Mouse (Mus musculus): ENCODE measurements around the gene Adamts14. TPM values are rescaled to one million over a fixed set of nuclear protein-coding genes. Genes with fewer than 3 reads are reported as not detected.

The Adamts14 gene
- polyA plus RNA-seq, 1 experiment from 2014 or later = 0.78 TPM

- Histone ChIP-seq H3K4me3 (replicated peaks) (no peak within 1 kb of the TSS), H3K36me3 (no peaks in the 10 kb centered on the region), H3K27me3 (replicated peaks) (no peaks in the 10 kb centered on the region), H3K4me1 (replicated peaks) (peaks cover 7% of the 10 kb centered on the region; the same call in 1 of the 2 replicates), H3K9ac (no peak within 1 kb of the TSS), H3K4me2 (replicated peaks) (no peak within 1 kb of the TSS), H3K9me3 (no peaks in the 10 kb centered on the region), H3K27ac (no peak within 1 kb of the TSS)
- 62% methylated on average over 3 of the region's 3 CpGs for WGBS
- no peak for ATAC-seq
Measured at GRCm38 (mm10) chr10:61171654-61172053, 101.6 kb downstream of the Adamts14 start, which contains the start of gene Tbata. Tbata (plus strand) TSS chr10:61171954.

GRCm38 (mm10) chr10:61168393-61168792, 104.8 kb downstream of the Adamts14 start:
- no peak overlapping the region for H3K4me3 ChIP-seq (replicated peaks)
- H3K4me2 ChIP-seq (replicated peaks) = no peak overlapping the region
- no peak for ATAC-seq
- H3K27me3 ChIP-seq (replicated peaks) = no peaks in the 10 kb centered on the region
- no peaks in the 10 kb centered on the region for H3K36me3 ChIP-seq
- H3K27ac ChIP-seq = no peak overlapping the region
- H3K9ac ChIP-seq = no peak overlapping the region
- H3K4me1 ChIP-seq (replicated peaks) = no peaks in the 10 kb centered on the region
- no peaks in the 10 kb centered on the region for H3K9me3 ChIP-seq
- 62% methylated on average over 2 of the region's 2 CpGs for WGBS

- Histone ChIP-seq H3K36me3 (no peaks in the 10 kb centered on the region), H3K27me3 (replicated peaks) (no peaks in the 10 kb centered on the region), H3K9me3 (no peaks in the 10 kb centered on the region), H3K4me1 (replicated peaks) (no peaks in the 10 kb centered on the region), H3K4me3 (replicated peaks) (no peak overlapping the region), H3K27ac (no peak overlapping the region), H3K4me2 (replicated peaks) (no peak overlapping the region), H3K9ac (no peak overlapping the region)
- WGBS = 40% methylated on average over 9 of the region's 9 CpGs
- no peak for ATAC-seq
Measured at GRCm38 (mm10) chr10:61167333-61168096, 105.7 kb downstream of the Adamts14 start.

- Histone ChIP-seq H3K4me1 (replicated peaks) (no peaks in the 10 kb centered on the region), H3K9me3 (no peaks in the 10 kb centered on the region), H3K27me3 (replicated peaks) (no peaks in the 10 kb centered on the region), H3K4me2 (replicated peaks) (no peak overlapping the region), H3K36me3 (no peaks in the 10 kb centered on the region), H3K27ac (no peak overlapping the region), H3K4me3 (replicated peaks) (no peak overlapping the region), H3K9ac (no peak overlapping the region)
- no peak for ATAC-seq
- WGBS = 70% methylated on average over 3 of the region's 3 CpGs
Measured at GRCm38 (mm10) chr10:61162366-61162765, 110.9 kb downstream of the Adamts14 start.

- WGBS = 83% methylated on average over 4 of the region's 4 CpGs
- H3K4me3 ChIP-seq (replicated peaks) = no peak overlapping the region
- ATAC-seq = no peak
Measured at GRCm38 (mm10) chr10:61160671-61161070, 112.6 kb downstream of the Adamts14 start.

GRCm38 (mm10) chr10:61160089-61160488, 113.1 kb downstream of the Adamts14 start:
- Histone ChIP-seq H3K9ac (no peak overlapping the region), H3K4me2 (replicated peaks) (no peak overlapping the region), H3K4me3 (replicated peaks) (no peak overlapping the region), H3K9me3 (no peaks in the 10 kb centered on the region), H3K27ac (no peak overlapping the region), H3K4me1 (replicated peaks) (no peaks in the 10 kb centered on the region), H3K36me3 (no peaks in the 10 kb centered on the region), H3K27me3 (replicated peaks) (no peaks in the 10 kb centered on the region)
- 64% methylated on average over 7 of the region's 7 CpGs for WGBS
- ATAC-seq = no peak

More at GRCm38 (mm10) chr10:61160671-61161070, 112.6 kb downstream of the Adamts14 start:
- H3K36me3 ChIP-seq = no peaks in the 10 kb centered on the region
- H3K9me3 ChIP-seq = no peaks in the 10 kb centered on the region
- H3K4me2 ChIP-seq (replicated peaks) = no peak overlapping the region
- no peaks in the 10 kb centered on the region for H3K4me1 ChIP-seq (replicated peaks)
- H3K27ac ChIP-seq = no peak overlapping the region
- no peak overlapping the region for H3K9ac ChIP-seq
- no peaks in the 10 kb centered on the region for H3K27me3 ChIP-seq (replicated peaks)

GRCm38 (mm10) chr10:61158594-61158993, 114.6 kb downstream of the Adamts14 start:
- no peaks in the 10 kb centered on the region for H3K9me3 ChIP-seq
- WGBS = 36% methylated on average over 3 of the region's 3 CpGs

GRCm38 (mm10) chr10:61156453-61156852, 116.8 kb downstream of the Adamts14 start:
- Histone ChIP-seq H3K4me2 (replicated peaks) (no peak overlapping the region), H3K9me3 (no peaks in the 10 kb centered on the region), H3K27ac (no peak overlapping the region), H3K4me3 (replicated peaks) (no peak overlapping the region), H3K9ac (no peak overlapping the region), H3K36me3 (no peaks in the 10 kb centered on the region), H3K4me1 (replicated peaks) (no peaks in the 10 kb centered on the region), H3K27me3 (replicated peaks) (no peaks in the 10 kb centered on the region)
- no peak for ATAC-seq
- WGBS = 93% methylated on average over 2 of the region's 2 CpGs

More at GRCm38 (mm10) chr10:61158594-61158993, 114.6 kb downstream of the Adamts14 start:
- Histone ChIP-seq H3K9ac (no peak overlapping the region), H3K4me3 (replicated peaks) (no peak overlapping the region), H3K4me1 (replicated peaks) (no peaks in the 10 kb centered on the region), H3K27ac (no peak overlapping the region), H3K27me3 (replicated peaks) (no peaks in the 10 kb centered on the region), H3K36me3 (no peaks in the 10 kb centered on the region), H3K4me2 (replicated peaks) (no peak overlapping the region)
- no peak for ATAC-seq

- Histone ChIP-seq H3K27me3 (replicated peaks) (no peaks in the 10 kb centered on the region), H3K9me3 (no peaks in the 10 kb centered on the region), H3K4me1 (replicated peaks) (no peaks in the 10 kb centered on the region), H3K4me3 (replicated peaks) (no peak overlapping the region), H3K27ac (no peak overlapping the region), H3K36me3 (no peaks in the 10 kb centered on the region), H3K9ac (no peak overlapping the region), H3K4me2 (replicated peaks) (no peak overlapping the region)
- 66% methylated on average over 3 of the region's 3 CpGs for WGBS
- no peak for ATAC-seq
Measured at GRCm38 (mm10) chr10:61155611-61156010, 117.6 kb downstream of the Adamts14 start.

- no peak overlapping the region for H3K9ac ChIP-seq
- H3K4me3 ChIP-seq (replicated peaks) = no peak overlapping the region
- no peaks in the 10 kb centered on the region for H3K4me1 ChIP-seq (replicated peaks)
- no peaks in the 10 kb centered on the region for H3K9me3 ChIP-seq
- no peak overlapping the region for H3K27ac ChIP-seq
- ATAC-seq = no peak
- H3K4me2 ChIP-seq (replicated peaks) = no peak overlapping the region
- H3K36me3 ChIP-seq = no peaks in the 10 kb centered on the region
- H3K27me3 ChIP-seq (replicated peaks) = no peaks in the 10 kb centered on the region
Measured at GRCm38 (mm10) chr10:61152131-61152530, 121.1 kb downstream of the Adamts14 start.

- H3K4me3 ChIP-seq (replicated peaks) = no peak overlapping the region
- WGBS = 23% methylated on average over 6 of the region's 6 CpGs
- peaks cover 2% of the 10 kb centered on the region for H3K4me1 ChIP-seq (replicated peaks)
- no peak overlapping the region for H3K4me2 ChIP-seq (replicated peaks)
- no peak overlapping the region for H3K9ac ChIP-seq
- H3K27me3 ChIP-seq (replicated peaks) = no peaks in the 10 kb centered on the region
- H3K27ac ChIP-seq = no peak overlapping the region
- no peak for ATAC-seq
- H3K9me3 ChIP-seq = no peaks in the 10 kb centered on the region
- no peaks in the 10 kb centered on the region for H3K36me3 ChIP-seq
Measured at GRCm38 (mm10) chr10:61150616-61151015, 122.6 kb downstream of the Adamts14 start.

- H3K9me3 ChIP-seq = no peaks in the 10 kb centered on the region
- 62% methylated on average over 3 of the region's 3 CpGs for whole genome bisulfite sequencing
- peaks cover 5% of the 10 kb centered on the region for H3K4me1 ChIP-seq (replicated peaks)
- H3K27me3 ChIP-seq (replicated peaks) = no peaks in the 10 kb centered on the region
- H3K9ac ChIP-seq = no peak overlapping the region
- no peak for ATAC-seq
- no peaks in the 10 kb centered on the region for H3K36me3 ChIP-seq
- H3K4me2 ChIP-seq (replicated peaks) = no peak overlapping the region
- no peak overlapping the region for H3K4me3 ChIP-seq (replicated peaks)
- H3K27ac ChIP-seq = no peak overlapping the region
Measured at GRCm38 (mm10) chr10:61149476-61149875, 123.8 kb downstream of the Adamts14 start.

Measured in intestine, embryonic 15.5 days (tissue).